Mouse (Mus musculus): Measurements from ENCODE around the gene Rnf7.
"Not testable (repeated sequence)": the region's sequence is repeated elsewhere in the genome, so short reads cannot be mapped to it uniquely, and the experiment has no call there.

DNA sequence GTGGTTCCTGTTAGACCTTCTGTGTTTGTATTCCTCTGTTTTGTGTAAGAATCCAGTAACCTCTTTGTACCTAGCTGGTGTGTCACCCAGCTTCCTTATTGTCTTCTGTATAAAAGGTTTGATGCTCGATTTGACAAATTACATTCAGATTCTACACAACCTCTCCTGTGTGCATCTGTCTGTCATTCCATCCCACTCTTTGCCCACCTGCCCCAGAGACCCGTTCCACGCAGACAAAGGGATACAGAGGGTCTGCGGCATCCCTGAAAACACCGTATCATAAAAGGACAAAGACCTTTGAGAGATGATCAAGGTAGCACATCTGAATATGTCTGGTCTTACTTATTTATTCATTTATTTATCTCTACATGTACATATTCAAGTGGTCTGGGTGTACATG, 9.4 kb upstream of the Rnf7 start:
- TF ChIP-seq POLR2A (IDR thresholded peaks at IDR 0.05; ENCODE audit: borderline replicate concordance, insufficient read depth, low read length); CTCF (IDR thresholded peaks at IDR 0.05; ENCODE audit: borderline replicate concordance, insufficient read depth, low read depth, low read length): not testable (repeated sequence)

Measured in cerebellum, adult 2 months (tissue).